Mouse (Mus musculus) midbrain, embryonic 15.5 days (tissue): ENCODE results near the gene Rom1. TPM values are rescaled to one million over a fixed set of nuclear protein-coding genes. Genes with fewer than 3 reads are reported as not detected.
"Not testable (repeated sequence)": the region's sequence is repeated elsewhere in the genome, so short reads cannot be mapped to it uniquely, and the experiment has no call there.

ENCODE experiments used
- ATAC-seq: fragments of 200-750 bp; cut with Nextera tagmentation; replicated peaks from 2 replicates; pipeline ENCODE4 v1.8.0; 2017; ENCODE audit warnings: moderate TSS enrichment
- H3K27ac ChIP-seq: fragments of 300-500 bp; sonication (generic); 2 replicates; pipeline ENCODE4 v1.5.1; 2015; ENCODE audit warnings: mild to moderate bottlenecking, inconsistent platforms
- H3K27me3 ChIP-seq: fragments of 300-500 bp; sonication (generic); replicated peaks from 2 replicates; pipeline ENCODE4 v1.6.1; 2015; ENCODE audit warnings: inconsistent platforms
- H3K36me3 ChIP-seq: fragments of 300-500 bp; sonication (generic); replicated peaks from 2 replicates; pipeline ENCODE4 v1.6.1; 2015; ENCODE audit warnings: inconsistent platforms
- H3K4me1 ChIP-seq: fragments of 300-500 bp; sonication (generic); 2 replicates; pipeline ENCODE4 v1.6.1; 2015; ENCODE audit warnings: inconsistent platforms
- H3K4me2 ChIP-seq: fragments of 300-500 bp; sonication (generic); 2 replicates; pipeline ENCODE4 v1.6.1; 2015; ENCODE audit warnings: inconsistent platforms, mild to moderate bottlenecking, moderate library complexity
- H3K4me3 ChIP-seq: fragments of 300-500 bp; sonication (generic); 2 replicates; pipeline ENCODE4 v1.5.1; 2015; ENCODE audit warnings: mild to moderate bottlenecking, inconsistent platforms
- H3K9ac ChIP-seq: fragments of 300-500 bp; sonication (generic); 2 replicates; pipeline ENCODE4 v1.6.1; 2015; ENCODE audit warnings: mild to moderate bottlenecking, inconsistent platforms
- H3K9me3 ChIP-seq: fragments of 300-500 bp; sonication (generic); 2 replicates; pipeline ENCODE4 v1.6.1; 2016; ENCODE audit warnings: inconsistent platforms
- WGBS: fragments of 180-500 bp; shearing (Covaris S2); methylation state at CpG from one replicate; pipeline ENCODE4 v1.1.7; 2015; ENCODE audit warnings: mixed read lengths; 5-methylcytosine and 5-hydroxymethylcytosine counted together
- polyA plus RNA-seq: library from polyadenylated mRNA; unstranded; fragments of >200 nt; fragmentation: Nextera tagmentation; extraction: Ambion mirVana; gene quantifications from 2 replicates; pipeline ENCODE4 v1.2.1, GENCODE M21; 2015

The Rom1 gene
- polyA plus RNA-seq, 1 experiment from 2014 or later = 1.9 TPM

DNA sequence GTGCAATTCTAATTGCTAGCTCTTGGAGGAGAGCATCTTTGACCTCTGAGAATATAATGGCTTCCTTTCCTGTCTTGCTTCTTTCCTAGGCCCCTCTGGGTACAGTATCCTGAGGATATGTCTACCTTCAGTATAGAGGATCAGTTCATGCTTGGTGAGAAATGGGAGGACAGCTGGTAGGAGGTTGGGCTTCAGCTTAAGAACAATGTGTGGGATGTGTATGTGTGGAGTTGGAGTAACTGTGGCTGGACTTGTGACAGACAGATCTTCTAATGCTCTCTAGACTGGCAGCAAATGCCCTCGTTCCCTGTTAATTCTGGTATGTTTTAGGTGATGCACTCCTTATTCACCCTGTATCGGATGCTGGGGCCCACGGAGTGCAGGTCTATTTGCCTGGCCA, 14.9 kb downstream of the Rom1 start:
- Histone ChIP-seq H3K36me3 (peaks cover 76% of the 10 kb centered on the region), H3K4me2 (no peak overlapping the region), H3K27ac (no peak overlapping the region), H3K9ac (no peak overlapping the region), H3K9me3 (no peaks in the 10 kb centered on the region), H3K27me3 (no peaks in the 10 kb centered on the region), H3K4me1 (no peaks in the 10 kb centered on the region), H3K4me3 (no peak overlapping the region)
- ATAC-seq = no peak
- WGBS = 95% methylated on average over 3 of the region's 3 CpGs

DNA sequence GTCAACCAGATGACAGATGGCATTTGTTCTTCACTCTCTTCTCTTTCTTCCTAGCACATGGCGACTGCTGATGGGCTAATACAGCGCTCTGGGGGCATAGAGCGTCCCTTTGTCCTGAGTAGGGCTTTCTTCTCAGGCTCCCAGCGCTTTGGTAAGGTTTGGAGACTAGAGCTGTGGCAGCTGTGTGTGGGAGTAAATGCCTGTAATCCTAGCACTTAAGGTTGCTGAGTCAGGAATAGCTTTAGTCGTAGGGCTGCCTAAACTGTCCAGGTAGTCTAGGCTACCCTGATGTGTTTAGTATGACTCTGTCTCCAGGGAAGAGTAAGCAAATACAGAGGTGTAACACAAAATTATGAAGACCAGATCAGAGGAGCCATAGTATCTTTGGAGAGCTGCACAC, 17.3 kb downstream of the Rom1 start:
- Histone ChIP-seq H3K4me1 (no peaks in the 10 kb centered on the region), H3K4me3 (no peak overlapping the region), H3K9ac (no peak overlapping the region), H3K4me2 (no peak overlapping the region), H3K36me3 (peaks cover 98% of the 10 kb centered on the region), H3K9me3 (no peaks in the 10 kb centered on the region), H3K27me3 (no peaks in the 10 kb centered on the region), H3K27ac (no peak overlapping the region)
- no peak for ATAC-seq
- WGBS = 97% methylated on average over 5 of the region's 5 CpGs

DNA sequence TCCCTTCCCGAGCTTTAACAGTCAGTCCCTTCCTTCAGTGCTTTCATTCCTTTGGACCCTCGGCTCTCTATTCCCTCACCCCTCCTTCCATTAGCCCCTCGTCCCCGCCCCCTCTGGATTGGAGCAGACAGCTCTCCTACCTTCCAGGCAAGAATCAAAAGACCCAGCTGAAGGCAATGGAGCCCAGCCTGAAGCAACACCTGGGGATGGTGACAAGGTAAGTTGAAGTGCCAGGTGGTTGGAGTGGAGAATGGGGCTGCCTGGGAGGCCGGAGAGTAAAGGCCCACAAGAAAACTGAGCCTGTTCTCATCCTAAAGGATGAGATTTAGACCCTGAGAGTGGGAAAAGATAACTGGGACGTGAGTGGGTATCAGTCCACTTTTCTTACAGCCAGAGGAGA, 20.6 kb downstream of the Rom1 start:
- ATAC-seq = no peak
- H3K27ac ChIP-seq = no peak overlapping the region
- 89% methylated on average over 6 of the region's 6 CpGs for WGBS
- H3K4me2 ChIP-seq = no peak overlapping the region
- H3K36me3 ChIP-seq = peaks cover 95% of the 10 kb centered on the region
- H3K4me1 ChIP-seq = no peaks in the 10 kb centered on the region
- no peaks in the 10 kb centered on the region for H3K9me3 ChIP-seq
- H3K9ac ChIP-seq = no peak overlapping the region
- H3K27me3 ChIP-seq = no peaks in the 10 kb centered on the region
- no peak overlapping the region for H3K4me3 ChIP-seq

DNA sequence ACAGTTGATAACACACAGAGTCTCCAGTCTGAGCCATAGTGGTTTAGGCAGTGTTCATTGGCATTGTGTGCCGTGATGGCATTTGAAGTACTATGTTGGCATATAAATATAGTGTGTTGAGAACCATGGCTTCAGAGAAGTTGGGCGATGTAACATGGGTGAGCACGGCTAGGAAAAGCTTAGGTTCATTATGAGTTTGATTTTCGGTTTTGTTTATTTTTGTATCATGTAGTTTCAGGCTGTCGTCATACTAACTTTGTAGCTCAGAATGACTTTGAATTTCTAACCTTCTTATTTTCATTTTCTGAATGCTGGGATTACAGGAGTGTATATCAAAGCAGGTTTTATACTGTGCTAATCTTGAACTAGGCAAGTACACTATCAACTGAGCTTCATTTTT, 25.7 kb downstream of the Rom1 start:
- Histone ChIP-seq H3K4me3 (no peak overlapping the region), H3K36me3 (peaks cover 58% of the 10 kb centered on the region), H3K27ac (no peak overlapping the region), H3K4me2 (no peak overlapping the region), H3K27me3 (no peaks in the 10 kb centered on the region), H3K9ac (no peak overlapping the region), H3K4me1 (peaks cover 17% of the 10 kb centered on the region), H3K9me3 (no peaks in the 10 kb centered on the region)
- no peak for ATAC-seq
- WGBS = 97% methylated on average over 5 of the region's 5 CpGs

DNA sequence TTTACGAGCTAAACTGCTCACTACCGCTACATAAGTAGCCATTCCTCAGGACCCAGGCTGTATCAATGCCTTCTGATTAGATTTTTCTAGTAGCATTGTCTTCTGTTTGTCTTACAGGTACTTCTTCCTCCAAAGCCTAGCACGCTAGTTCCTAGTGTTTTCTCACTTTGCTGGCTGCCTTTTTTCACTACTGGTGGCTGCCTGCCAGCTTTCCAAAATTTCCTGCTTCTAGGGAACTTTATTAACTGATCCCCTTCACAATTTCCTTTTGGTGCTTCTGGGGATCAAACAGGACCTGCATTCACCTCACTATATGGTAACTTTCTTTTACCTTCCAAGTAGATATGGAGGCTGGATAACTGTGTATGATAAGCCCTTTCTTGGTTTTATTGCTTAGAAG, 30.1 kb downstream of the Rom1 start:
- Histone ChIP-seq H3K27me3 (no peaks in the 10 kb centered on the region), H3K27ac (no peak overlapping the region), H3K36me3 (peaks cover 24% of the 10 kb centered on the region), H3K9ac (peak overlapping the region; percentile 80), H3K4me1 (peaks cover 32% of the 10 kb centered on the region), H3K4me2 (peak overlapping the region; percentile 78), H3K9me3 (no peaks in the 10 kb centered on the region), H3K4me3 (peak overlapping the region; percentile 62)
- ATAC-seq = no peak
- 65% methylated on average over 3 of the region's 3 CpGs for WGBS

DNA sequence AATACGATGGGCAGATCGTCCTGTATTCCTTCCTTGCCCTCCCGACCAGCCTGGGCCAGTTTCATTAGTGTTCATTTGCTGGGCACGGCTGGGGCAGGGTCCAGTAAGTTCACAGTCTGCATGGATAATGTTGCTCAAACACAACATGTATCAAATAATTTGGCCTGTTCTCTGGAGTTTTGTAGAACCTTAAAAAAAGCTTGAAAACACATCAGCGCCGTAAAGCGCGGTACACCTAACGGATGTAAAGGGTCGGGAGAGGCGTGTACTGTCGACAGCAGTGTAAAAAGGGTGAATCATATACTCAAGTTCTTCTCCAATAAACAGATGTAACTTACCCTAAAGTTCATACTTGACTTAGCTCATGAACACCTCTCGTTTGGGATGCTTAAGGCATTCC, 30.6 kb downstream of the Rom1 start:
- H3K27me3 ChIP-seq = no peaks in the 10 kb centered on the region
- peak overlapping the region; percentile 83 for H3K27ac ChIP-seq
- WGBS = 13% methylated on average over 13 of the region's 13 CpGs
- H3K9me3 ChIP-seq = no peaks in the 10 kb centered on the region
- peak overlapping the region; percentile 78 for H3K4me2 ChIP-seq
- ATAC-seq = no peak
- H3K4me1 ChIP-seq = peaks cover 37% of the 10 kb centered on the region
- peak overlapping the region; percentile 62 for H3K4me3 ChIP-seq
- H3K36me3 ChIP-seq = peaks cover 20% of the 10 kb centered on the region
- peak overlapping the region; percentile 80 for H3K9ac ChIP-seq

DNA sequence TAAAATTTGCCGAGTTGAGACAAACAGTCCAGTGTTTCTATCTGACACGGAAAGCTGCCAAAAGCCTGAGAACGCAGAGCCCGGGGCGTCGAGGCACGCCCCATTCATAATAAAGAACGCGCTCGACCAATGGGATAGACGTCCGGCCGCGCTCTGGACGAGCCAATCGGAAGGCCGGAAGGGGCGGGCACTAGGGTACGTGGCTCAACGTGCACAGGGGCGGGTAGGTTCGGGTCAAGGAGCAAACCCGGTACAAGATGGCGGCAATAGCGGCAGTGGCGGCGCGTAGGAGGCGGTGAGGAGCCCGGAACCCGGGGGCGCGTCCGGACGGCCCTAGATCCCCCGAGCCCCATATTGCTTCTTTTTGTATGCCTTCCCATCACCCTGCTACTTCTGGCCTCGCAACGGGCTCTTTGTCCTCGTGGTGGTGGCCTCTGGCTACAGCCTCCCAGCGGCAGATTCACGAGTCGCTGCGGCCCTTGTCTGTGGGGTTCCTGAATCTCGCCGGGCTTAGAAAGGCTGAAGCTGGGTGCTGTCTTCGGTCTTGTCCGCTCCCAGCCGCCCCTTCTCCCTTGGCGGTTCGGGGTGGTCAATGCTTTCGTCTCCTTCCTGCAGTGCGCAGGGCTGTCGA, 31.2 kb downstream of the Rom1 start, which contains the start of gene Ganab:
TSS of gene Ganab (plus strand) at position 207 of the 631 bp plus-strand sequence.
- peak within 1 kb of the TSS; percentile 78 for H3K4me2 ChIP-seq
- no peaks in the 10 kb centered on the region for H3K27me3 ChIP-seq
- peak within 1 kb of the TSS; percentile 62 for H3K4me3 ChIP-seq
- H3K4me1 ChIP-seq = peaks cover 41% of the 10 kb centered on the region
- ATAC-seq = peak; percentile 99
- WGBS = under 1% methylated on average over 53 of the region's 53 CpGs
- H3K27ac ChIP-seq = peak within 1 kb of the TSS; percentile 83
- H3K36me3 ChIP-seq = peaks cover 15% of the 10 kb centered on the region
- H3K9me3 ChIP-seq = no peaks in the 10 kb centered on the region
- peak within 1 kb of the TSS; percentile 80 for H3K9ac ChIP-seq

DNA sequence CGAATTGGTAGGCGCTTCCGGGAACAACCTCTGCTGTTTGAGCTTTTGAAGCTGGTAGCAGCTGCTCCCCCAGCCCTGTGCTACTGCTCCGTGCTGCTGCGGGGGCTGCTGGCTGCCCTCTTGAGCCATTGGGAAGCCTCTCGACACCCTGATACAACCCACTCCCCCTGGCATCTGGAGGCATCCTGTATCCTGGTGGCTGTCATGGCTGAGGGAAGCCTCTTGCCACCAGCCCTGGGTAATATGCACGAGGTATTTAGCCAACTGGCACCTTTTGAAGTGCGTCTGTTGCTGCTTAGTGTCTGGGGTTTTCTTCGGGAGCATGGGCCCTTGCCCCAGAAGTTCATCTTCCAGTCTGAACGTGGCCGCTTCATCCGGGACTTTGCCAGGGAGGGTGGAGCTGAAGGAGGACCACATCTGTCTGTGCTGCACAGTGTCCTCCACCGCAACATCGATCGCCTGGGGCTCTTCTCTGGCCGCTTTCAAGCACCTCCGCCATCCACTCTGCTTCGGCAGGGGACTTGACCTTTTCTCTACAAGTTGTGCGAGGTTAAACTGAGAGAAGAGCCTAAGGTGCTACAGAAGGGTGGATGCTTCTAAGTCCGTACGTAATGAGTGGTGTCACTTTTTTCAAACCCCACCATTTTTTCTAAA, 31.8 kb downstream of the Rom1 start:
- Histone ChIP-seq H3K9ac (peak overlapping the region; percentile 38), H3K4me2 (peak overlapping the region; percentile 78), H3K4me3 (peak overlapping the region; percentile 62), H3K27ac (peak overlapping the region; percentile 77), H3K4me1 (peaks cover 45% of the 10 kb centered on the region)
- ATAC-seq = peak; percentile 64
- WGBS = 20% methylated on average over 21 of the region's 21 CpGs
- H3K36me3 ChIP-seq, H3K27me3 ChIP-seq, H3K9me3 ChIP-seq: not testable (repeated sequence)

DNA sequence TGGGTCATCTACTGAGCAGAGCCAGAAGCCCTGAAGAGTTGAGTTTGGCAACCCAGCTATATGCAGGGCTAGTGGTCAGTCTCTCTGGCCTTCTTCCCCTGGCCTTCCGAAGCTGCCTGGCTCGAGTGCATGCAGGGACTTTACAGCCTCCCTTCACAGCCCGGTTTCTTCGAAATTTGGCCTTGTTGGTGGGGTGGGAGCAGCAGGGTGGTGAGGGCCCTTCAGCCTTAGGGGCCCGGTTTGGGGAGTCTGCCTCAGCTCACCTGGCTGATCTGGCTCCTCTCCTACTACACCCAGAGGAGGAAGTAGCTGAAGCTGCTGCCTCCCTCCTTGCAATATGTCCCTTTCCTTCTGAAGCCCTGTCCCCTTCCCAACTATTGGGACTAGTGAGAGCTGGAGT, 32.9 kb downstream of the Rom1 start:
- H3K4me1 ChIP-seq = peaks cover 45% of the 10 kb centered on the region
- not testable (repeated sequence) for H3K27ac ChIP-seq, H3K9me3 ChIP-seq, ATAC-seq, H3K9ac ChIP-seq, H3K4me3 ChIP-seq, H3K4me2 ChIP-seq, H3K36me3 ChIP-seq, H3K27me3 ChIP-seq
- 93% methylated on average over 5 of the region's 5 CpGs for WGBS

DNA sequence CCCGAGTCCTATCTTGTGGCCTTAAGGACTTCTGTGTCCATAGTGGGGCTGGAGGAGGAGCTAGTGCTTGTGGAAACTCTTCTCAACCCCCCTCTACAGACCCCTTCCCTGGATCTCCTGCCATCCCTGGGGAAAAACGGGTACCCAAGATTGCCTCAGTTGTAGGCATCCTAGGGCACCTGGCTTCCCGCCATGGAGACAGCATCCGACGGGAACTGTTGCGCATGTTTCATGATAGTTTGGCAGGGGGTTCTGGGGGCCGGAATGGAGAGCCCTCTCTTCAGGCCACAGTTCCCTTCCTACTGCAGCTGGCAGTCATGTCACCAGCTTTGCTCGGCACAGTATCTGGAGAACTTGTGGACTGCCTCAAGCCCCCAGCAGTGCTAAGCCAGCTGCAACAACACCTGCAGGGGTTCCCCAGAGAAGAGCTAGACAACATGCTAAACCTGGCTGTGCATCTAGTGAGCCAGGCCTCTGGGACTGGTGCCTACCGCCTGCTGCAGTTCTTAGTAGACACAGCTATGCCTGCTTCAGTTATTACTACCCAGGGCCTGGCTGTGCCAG, 33.7 kb downstream of the Rom1 start:
- Histone ChIP-seq H3K4me2 (no peak overlapping the region), H3K4me1 (peaks cover 45% of the 10 kb centered on the region), H3K36me3 (0 out of 2 replicates have a peak, but pooled peaks cover 9% of the 10 kb centered on the region), H3K9ac (no peak overlapping the region), H3K4me3 (no peak overlapping the region), H3K9me3 (no peaks in the 10 kb centered on the region), H3K27me3 (no peaks in the 10 kb centered on the region), H3K27ac (no peak overlapping the region)
- no peak for ATAC-seq
- WGBS = 90% methylated on average over 9 of the region's 9 CpGs

DNA sequence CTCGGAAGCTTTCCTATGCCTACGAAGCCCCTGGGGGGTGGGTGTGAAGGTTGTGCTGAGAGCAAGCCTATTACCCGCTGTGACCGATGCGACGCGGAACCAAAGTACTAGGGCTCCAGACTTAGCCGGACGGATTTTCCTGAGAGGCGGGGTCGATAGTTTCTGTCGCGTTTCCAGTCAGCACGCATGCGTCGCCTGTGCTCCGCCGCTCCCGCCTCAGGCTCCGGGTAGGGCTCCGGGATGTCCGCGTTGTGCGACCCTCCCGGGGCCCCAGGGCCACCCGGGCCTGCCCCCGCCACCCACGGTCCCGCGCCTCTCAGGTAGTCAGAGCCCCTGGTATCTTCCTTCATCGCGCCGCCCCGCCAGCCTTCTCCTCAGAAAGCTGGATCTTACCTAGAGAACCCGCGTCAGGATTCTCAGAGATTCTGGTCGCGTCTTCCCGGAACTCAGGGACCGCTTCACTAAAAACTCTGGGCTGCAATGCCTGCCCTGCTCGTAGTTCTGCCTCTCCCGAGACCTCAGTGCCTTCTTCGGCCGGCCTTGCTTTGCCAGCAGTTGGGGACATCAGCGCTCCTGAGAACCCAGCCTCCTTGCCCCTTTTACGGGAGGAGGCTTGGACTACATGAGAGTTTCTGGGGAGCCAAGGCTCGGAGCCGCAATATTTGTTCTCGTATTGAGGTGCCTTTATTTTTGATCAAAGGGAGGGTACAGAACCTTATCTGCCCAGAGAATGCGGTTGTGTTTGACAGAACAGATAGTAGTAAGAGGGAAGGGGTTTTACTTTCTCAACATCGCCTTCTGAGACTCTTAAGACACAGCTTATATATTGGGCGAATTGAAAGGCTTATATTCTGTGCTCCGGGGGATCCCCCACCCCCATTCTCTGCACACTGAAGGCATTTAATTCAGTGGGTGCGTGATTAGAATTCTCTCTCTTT, 36.1 kb downstream of the Rom1 start, which contains the start of gene Ints5:
TSS of gene Ints5 (plus strand) at position 177 of the 938 bp plus-strand sequence.
- 0 out of 2 replicates have a peak, but pooled peaks cover 13% of the 10 kb centered on the region for H3K36me3 ChIP-seq
- peaks cover 37% of the 10 kb centered on the region for H3K4me1 ChIP-seq
- H3K27ac ChIP-seq = peak within 1 kb of the TSS; percentile 91
- no peaks in the 10 kb centered on the region for H3K27me3 ChIP-seq
- peak within 1 kb of the TSS; percentile 93 for H3K4me3 ChIP-seq
- peak within 1 kb of the TSS; percentile 96 for H3K9ac ChIP-seq
- ATAC-seq = peak; percentile 48
- H3K4me2 ChIP-seq = peak within 1 kb of the TSS; percentile 96
- H3K9me3 ChIP-seq = no peaks in the 10 kb centered on the region
- 2% methylated on average over 54 of the region's 54 CpGs for WGBS
